Mouse (Mus musculus) thymus, adult 2 months (tissue): ENCODE results near the gene Gm44502.

Source experiments
- CTCF ChIP-seq: fragments of 200-500 bp; IDR thresholded peaks from 2 replicates; pipeline ENCODE4 v1.5.1; 2012; ENCODE audit warnings: mild to moderate bottlenecking, control low read depth, low read length, moderate library complexity, borderline replicate concordance; ENCODE audit not compliant: control insufficient read depth, poor library complexity, insufficient read depth; ENCODE audit errors: extremely low read depth
- POLR2A ChIP-seq: fragments of 200-500 bp; IDR thresholded peaks from 2 replicates; pipeline ENCODE4 v1.6.1; 2012; ENCODE audit warnings: mild to moderate bottlenecking, low read length, control low read depth, moderate library complexity; ENCODE audit not compliant: control insufficient read depth, poor library complexity, insufficient read depth; ENCODE audit errors: extremely low read depth

- TF ChIP-seq POLR2A (no peak), CTCF (no peak)
These were observed 45.8 kb upstream of the Gm44502 start for GRCm38 (mm10) chr15:89475293-89475600.
